Mouse (Mus musculus) embryonic stem cell, embryonic (primary cell): ENCODE data around the gene Scamp1.

ENCODE experiments used
- CTCF ChIA-PET, 4 experiments: fragments of 300-600 bp in 2 of 4; fragments of 350-600 bp in 2 of 4; sonication (Branson Sonifier 250); formaldehyde crosslinking; loops; one replicate each; lab custom pipeline; 2022; ENCODE audit warnings: inconsistent platforms in 2 of 4; lab: Charles Lee
- POLR2A ChIA-PET, 4 experiments: fragments of 300-600 bp in 2 of 4; fragments of 350-600 bp in 2 of 4; sonication (Branson Sonifier 250); formaldehyde crosslinking; loops; one replicate each; lab custom pipeline; 2022; ENCODE audit warnings: antibody characterized with exemption in 4 of 4, inconsistent platforms in 1 of 4; lab: Charles Lee

The Scamp1 gene

DNA sequence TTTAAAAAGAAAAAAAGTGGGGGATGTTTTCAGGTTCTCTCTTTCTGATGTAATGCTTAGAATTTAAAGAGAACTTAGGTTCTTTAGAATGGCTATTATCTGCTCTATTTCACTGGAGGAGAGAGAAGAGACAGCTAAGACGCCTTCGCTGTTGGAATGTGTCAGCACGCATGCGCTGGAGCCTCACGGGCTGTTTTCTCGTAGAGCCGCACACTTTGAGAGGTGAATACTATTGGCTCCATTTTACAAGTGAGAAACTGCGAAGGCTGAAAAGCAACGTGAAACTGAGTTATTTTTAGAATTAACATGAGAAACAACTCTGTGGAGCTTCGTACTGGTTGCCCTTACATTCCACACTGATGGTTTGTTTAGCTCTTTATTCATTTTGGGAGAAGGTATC, 8.3 kb upstream of the Scamp1 start:
- POLR2A ChIA-PET: interaction anchor here in 1 of 4 experiments (0.7 kb wide), 1 partner anchor 156 kb away, joined by 4 read pairs; no protein-coding TSS in a partner anchor
- CTCF ChIA-PET: interaction anchor here in 1 of 4 experiments (0.5 kb wide), 1 partner anchor 1032 kb away, joined by 5 read pairs; no protein-coding TSS in a partner anchor

DNA sequence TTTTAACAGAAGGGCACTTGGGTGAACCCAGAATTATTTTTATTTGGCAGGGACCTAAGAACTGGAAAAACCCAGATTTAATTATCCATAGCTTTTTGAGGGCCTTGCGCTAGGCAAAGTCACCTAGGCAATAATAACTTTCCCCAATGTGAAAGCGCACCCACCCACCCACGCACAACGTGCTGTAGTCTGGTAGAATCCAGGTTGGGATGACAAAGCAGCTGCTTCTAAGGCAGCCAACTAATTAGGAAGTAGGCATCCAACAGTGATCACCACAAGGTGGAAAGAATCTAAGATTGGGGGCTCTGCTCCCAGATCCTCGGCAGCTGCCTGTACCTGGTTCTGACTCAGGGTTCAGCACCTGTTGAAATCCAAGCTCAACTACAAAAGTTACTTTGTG, 538 bp upstream of the Scamp1 start:
- ChIA-PET CTCF (interaction anchor here in 1 of 4 experiments (0.6 kb wide), 1 partner anchor 45 kb away, joined by 8 read pairs; no protein-coding TSS in a partner anchor), POLR2A (interaction anchor here in 1 of 4 experiments (1.0 kb wide), 1 partner anchor 75 kb away, joined by 3 read pairs; no protein-coding TSS in a partner anchor)

DNA sequence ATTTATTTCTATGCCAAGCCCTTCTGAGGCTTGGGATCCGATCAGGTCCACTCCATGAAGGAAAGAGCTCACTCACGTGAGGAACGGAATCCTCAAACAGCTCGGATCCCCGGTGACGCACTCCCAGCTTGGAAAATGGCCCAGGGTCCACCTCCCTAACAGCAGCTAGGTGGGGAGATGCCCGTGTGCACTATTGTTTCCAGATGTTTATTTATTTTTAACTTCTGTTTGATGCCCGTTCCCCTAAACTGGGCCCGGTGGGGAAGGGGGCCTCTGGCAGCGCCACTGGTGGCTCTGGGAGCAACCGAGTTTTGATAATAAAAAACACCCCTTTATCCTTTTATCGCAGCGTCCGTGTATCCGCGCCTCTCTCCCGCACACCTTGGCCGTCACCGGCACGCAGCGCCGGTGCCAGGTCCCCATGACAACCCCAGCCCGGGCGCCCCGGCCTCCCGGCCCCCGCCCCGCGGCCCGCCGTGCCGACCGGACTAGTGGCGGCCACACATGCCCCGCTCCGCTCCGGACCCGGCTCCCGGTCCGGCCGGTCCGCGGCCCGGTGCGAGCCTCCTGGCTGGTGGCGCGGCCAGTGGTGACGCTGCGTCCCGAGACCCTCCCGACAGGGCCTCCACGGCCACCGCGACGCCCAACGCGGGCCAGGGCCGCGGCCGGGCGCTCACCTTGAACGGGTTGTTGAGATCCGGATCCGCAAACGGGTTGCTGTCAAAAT, 951 bp downstream of the Scamp1 start:
- POLR2A ChIA-PET: interaction anchor here in 1 of 4 experiments (0.7 to 0.9 kb wide), 2 partner anchors 9 to 42 kb away, joined by 3 read pairs; no protein-coding TSS in a partner anchor
- CTCF ChIA-PET: no interaction called here

DNA sequence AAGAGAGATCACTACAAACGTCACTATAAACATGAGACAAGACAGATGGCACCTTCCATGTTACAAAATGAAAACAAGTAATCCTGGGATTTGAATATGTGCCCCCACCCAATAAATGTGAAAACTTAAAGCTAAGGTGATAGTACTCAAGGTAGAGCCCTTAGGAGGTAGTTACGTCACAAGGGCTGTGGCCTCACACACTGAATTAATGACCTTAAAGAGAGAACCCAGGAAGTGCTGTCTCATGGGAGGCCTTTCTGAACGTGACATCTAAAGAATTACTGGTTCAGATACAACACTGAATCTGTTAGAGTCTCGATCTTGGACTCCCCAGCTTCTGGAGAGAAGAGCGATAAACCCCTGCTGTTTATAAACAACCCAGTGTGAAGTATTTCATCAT, 6.2 kb downstream of the Scamp1 start:
- CTCF ChIA-PET: interaction anchor here in 2 of 4 experiments (0.6 kb wide), 2 partner anchors 172 to 408 kb away, joined by 3 to 4 read pairs; no protein-coding TSS in a partner anchor
- POLR2A ChIA-PET: interaction anchor here in 1 of 4 experiments (0.7 to 1.3 kb wide), 3 partner anchors 10 to 196 kb away, joined by 4 to 5 read pairs (median 5); no protein-coding TSS in a partner anchor

DNA sequence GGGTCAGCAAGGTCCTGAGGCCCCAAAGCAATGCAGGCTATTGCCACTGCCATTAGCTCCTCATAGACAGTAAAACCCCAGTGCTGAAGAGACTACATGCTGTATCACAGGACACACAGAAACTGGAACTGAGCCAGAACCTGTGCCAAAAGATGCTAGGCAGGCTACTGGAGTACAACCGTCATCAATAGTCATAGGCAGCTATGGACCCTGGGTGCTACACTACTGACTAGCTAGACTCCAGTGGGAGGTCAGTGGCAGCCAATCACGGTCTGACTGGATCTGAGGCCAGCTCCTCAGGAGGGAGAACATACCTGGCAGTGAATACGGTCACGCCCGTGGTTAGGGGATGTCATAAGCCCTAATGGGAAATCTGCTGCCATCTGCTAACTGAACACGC, 14.4 kb downstream of the Scamp1 start:
- POLR2A ChIA-PET: no interaction called here
- CTCF ChIA-PET: interaction anchor here in 1 of 4 experiments (0.8 kb wide), 1 partner anchor 66 kb away, joined by 3 read pairs; no protein-coding TSS in a partner anchor

DNA sequence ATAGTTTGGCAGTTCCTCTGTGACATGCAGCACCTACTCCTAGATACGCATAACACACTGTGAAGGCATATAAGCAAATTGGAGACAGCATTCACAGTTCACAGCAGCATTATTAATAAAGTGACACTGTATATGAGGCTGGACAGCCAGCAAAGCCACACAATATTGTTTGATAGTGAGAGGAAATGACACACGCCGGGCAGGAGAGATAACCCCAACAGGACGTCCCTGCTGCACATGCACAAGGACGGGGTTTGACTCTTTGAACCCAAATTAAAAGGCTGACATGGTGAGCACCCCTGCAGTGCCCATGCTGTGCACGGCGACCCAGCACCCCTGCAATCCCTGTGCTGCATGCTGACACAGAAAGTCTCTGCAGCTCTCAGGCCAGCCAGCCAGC, 17.5 kb downstream of the Scamp1 start:
- ChIA-PET POLR2A (interaction anchor here in 1 of 4 experiments (1.2 kb wide), 1 partner anchor 35 kb away, joined by 3 read pairs; no protein-coding TSS in a partner anchor), CTCF (no interaction called here)

DNA sequence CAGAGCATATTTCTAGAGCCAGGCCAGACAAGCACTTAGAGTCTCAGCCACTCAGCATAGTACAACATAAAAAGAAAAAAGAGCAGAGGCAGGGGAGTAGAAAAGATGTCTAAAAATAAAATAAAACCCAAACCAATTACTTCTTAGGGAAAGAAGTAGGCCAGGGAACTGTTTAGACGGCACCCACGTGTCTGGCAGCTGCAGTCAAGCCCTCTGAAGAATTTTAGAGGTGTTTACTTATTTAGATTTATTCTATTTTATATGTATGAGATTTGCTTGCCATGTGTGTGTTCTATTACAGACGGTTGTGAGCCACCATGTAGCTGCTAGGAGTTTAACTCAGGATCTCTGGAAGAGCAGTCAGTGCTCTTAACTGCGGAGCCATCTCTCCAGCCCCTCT, 18.5 kb downstream of the Scamp1 start:
- CTCF ChIA-PET: no interaction called here
- POLR2A ChIA-PET: interaction anchor here in 1 of 4 experiments (1.5 kb wide), 1 partner anchor 14 kb away, joined by 3 read pairs; no protein-coding TSS in a partner anchor

DNA sequence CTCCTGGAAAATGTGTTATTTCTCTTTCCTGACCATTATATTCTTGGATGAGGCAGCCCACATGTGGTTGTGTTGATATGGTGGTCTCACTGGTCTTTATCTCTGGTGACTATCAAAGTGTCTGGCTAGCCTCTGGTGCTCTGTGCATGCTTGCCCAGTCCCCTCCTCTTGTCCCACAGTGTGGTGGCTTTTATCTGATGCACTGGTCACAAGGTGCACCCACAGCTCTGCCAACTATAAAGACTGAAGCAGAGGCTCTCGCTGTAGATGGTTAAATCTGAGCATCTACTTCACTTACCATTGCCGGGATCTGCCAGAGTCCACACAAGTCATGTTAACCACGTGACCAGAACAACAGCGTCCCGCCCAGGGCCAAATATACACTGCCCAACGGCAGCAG, 19.1 kb downstream of the Scamp1 start:
- CTCF ChIA-PET: no interaction called here
- POLR2A ChIA-PET: interaction anchor here in 1 of 4 experiments (1.4 to 1.7 kb wide), 3 partner anchors 8 to 99 kb away, joined by 3 to 5 read pairs (median 4); no protein-coding TSS in a partner anchor

DNA sequence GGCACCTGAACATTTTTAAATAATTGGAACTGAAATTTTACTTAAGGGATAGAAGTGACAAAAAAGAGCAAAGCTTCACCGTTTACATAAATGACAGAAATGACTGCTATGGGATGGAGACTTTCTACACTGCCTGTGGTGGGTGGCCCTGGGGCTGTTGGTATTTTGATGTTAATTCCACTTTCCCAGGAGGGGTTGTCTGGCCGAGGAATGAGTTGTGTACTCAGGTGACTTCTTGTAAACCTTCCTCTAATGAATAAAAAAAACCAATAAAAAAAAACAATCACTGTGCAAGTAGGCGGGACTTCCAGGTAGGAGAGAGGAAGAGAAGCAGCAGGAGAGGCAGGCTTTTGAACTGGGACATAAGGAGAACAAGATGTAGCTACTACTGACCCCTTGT, 20.4 kb downstream of the Scamp1 start:
- POLR2A ChIA-PET: interaction anchor here in 2 of 4 experiments (0.7 to 1.7 kb wide), 6 partner anchors 9 to 1655 kb away, joined by 4 to 12 read pairs (median 5); no protein-coding TSS in a partner anchor
- CTCF ChIA-PET: interaction anchor here in 1 of 4 experiments (1.1 kb wide), 1 partner anchor 10 kb away, joined by 3 read pairs; no protein-coding TSS in a partner anchor

DNA sequence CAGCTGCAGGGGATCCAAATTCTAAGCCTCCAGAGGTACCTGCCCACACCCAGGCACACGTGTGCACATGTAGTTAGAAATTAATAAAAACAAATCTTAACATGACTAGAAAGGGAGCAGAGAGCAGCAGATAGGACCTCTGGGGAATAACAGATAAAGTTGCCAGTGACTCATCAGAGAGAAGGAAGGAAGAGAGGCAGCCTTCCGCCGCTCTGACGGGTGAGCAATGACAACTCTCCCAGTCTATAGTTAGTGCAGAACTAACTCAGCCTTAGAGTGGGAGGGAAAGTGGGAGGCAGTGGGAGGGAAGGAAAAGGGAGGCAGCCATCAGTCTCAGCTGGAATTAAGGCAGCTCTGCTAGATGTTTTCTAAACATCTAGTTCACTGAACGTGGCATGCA, 21.7 kb downstream of the Scamp1 start:
- POLR2A ChIA-PET: interaction anchor here in 1 of 4 experiments (0.9 kb wide), 1 partner anchor 97 kb away, joined by 3 read pairs; no protein-coding TSS in a partner anchor
- CTCF ChIA-PET: no interaction called here

DNA sequence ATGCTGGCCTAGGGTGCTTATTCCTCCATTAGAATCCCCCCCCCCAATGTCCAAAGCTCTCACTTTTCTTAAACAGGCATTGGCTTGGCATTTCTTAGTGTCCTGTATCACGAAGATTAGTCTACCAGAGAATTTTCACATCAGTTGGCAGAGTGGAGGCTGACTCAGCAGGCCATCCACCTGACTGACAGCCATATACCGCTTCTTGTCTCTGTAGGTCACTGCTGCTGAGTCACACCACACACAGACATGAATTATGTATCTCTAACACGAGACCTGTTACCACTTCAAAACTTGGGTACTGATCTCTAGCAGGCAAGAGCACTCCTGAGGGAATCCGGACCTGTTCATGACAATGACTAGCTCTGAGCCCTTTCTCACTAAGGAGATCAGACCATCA, 23.1 kb downstream of the Scamp1 start:
- POLR2A ChIA-PET: interaction anchor here in 1 of 4 experiments (0.6 to 1.3 kb wide), 3 partner anchors 9 to 1621 kb away, joined by 3 to 4 read pairs (median 3); no protein-coding TSS in a partner anchor
- CTCF ChIA-PET: interaction anchor here in 1 of 4 experiments (0.6 kb wide), 1 partner anchor 34 kb away, joined by 9 read pairs; no protein-coding TSS in a partner anchor

DNA sequence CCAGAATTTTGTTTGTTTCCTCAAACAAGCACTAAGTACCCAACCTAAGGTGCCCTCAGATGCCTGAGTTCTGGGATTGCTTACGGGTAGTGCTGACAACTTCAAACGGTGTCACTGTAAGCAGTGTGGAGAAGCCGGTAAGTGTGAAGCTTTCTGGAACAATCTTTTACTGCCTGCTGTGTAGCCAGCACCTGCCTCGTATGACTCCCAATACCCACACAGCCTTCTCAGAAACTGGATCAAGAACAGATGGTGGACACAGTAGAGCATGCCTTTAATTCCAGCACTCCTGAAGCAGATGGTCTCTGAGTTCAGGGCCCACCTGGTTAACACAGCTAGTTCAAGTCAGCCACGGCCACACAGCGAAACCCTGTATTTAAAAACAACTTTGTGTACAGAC, 24.0 kb downstream of the Scamp1 start:
- CTCF ChIA-PET: interaction anchor here in 1 of 4 experiments (1.2 kb wide), 1 partner anchor 11 kb away, joined by 3 read pairs; no protein-coding TSS in a partner anchor
- POLR2A ChIA-PET: interaction anchor here in 1 of 4 experiments (0.7 kb wide), 1 partner anchor 20 kb away, joined by 3 read pairs; no protein-coding TSS in a partner anchor

DNA sequence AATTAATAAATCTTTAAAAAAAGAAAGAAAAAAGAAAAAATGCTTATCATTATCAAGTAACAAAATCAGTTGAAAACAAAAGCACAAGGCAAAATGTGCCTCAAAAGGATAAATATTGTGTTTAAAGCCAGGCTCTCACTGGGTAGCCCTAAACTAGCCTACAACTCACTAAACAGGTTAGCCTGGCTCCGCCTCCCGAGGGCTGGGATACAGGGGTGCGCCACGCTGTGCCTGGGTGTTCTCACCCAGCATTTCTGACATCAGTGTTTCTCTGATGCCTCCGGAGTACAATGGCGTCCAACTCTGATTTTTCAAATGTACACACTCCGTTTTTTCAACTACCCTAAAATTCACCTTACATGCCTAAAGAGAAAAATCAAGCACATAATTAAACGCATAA, 24.7 kb downstream of the Scamp1 start:
- CTCF ChIA-PET: interaction anchor here in 1 of 4 experiments (1.2 kb wide), 1 partner anchor 10 kb away, joined by 3 read pairs; no protein-coding TSS in a partner anchor
- POLR2A ChIA-PET: no interaction called here

DNA sequence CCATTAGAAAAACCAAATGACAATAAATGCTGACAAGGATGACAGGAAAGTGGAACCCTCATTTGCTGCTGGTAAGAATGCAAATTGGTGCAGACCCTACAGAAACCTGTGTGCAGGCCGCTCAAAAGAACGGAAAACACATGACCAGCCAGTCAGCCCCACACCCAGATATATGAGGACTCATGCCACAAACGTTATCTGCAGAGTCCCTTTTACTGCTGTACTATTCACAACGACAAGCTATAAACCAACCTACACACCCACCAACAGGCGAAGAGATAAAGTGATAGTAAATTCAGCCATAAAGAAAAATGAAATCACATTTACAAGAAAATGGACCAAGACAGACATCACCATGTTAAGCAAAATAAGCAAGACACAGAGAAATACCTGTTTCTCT, 26.4 kb downstream of the Scamp1 start:
- CTCF ChIA-PET: interaction anchor here in 1 of 4 experiments (0.9 kb wide), 1 partner anchor 27 kb away, joined by 3 read pairs; no protein-coding TSS in a partner anchor
- POLR2A ChIA-PET: interaction anchor here in 1 of 4 experiments (0.7 kb wide), 1 partner anchor 373 kb away, joined by 3 read pairs; no protein-coding TSS in a partner anchor

DNA sequence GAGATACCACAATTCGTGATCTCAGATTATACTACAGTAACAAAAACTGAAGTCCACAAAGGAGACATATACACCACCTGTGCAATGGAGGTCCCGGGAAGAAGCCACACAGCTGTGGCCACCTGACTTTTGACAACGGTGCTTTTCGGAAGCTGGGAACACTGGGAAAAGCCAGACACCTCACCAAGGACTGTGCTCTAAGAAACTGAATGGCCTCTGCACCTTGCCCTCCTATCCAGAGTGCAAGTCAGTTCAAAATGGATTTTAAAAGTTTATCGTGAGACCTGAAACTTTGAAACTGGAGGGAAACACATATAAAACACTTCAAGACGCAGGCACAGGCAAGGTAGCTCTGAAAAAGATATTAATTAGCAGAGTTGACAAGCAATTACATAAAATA, 27.1 kb downstream of the Scamp1 start:
- ChIA-PET CTCF (interaction anchor here in 1 of 4 experiments (0.6 kb wide), 1 partner anchor 170 kb away, joined by 3 read pairs; no protein-coding TSS in a partner anchor), POLR2A (interaction anchor here in 1 of 4 experiments (0.6 kb wide), 1 partner anchor 592 kb away, joined by 3 read pairs; no protein-coding TSS in a partner anchor)

DNA sequence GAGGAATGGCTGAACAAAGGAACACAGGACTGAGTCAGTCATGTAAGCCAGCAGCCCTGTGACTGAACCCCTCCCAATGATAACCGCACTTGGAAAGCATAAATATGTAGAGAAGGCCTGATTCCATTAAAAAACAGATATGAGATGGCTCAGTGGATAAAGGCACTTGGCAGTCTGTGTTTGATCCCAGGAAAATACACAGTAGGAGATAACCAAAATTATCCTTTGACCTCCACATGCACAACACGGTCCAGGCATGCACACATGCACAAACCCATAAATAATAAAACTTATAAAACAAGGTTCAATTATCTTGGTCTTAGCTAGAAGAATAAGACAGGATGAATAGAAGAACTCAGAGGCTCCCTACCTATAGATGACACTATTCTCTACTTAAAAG, 27.9 kb downstream of the Scamp1 start:
- ChIA-PET POLR2A (interaction anchor here in 2 of 4 experiments (0.6 to 0.7 kb wide), 2 partner anchors 410 to 591 kb away, joined by 3 read pairs; no protein-coding TSS in a partner anchor), CTCF (interaction anchor here in 1 of 4 experiments (0.6 kb wide), 1 partner anchor 169 kb away, joined by 3 read pairs; no protein-coding TSS in a partner anchor)

DNA sequence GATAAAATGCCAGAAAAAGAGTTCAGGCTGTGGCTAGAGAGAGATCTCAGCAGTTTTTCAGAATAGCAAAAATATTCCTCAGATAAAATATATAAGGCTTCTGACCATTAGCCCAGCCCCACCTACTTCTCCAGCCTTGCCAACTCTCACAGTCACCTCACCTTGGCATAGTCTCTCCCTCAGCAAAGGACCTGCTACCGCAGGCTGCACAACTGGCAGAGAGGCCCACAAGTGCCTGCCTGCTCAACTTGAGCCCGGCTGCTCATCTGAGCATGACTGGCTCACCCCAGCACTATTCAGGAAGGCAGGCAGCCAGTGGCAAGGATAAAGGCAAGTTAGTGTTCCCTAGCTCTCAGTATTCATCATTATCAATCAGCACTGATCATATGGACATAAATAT, 30.5 kb downstream of the Scamp1 start:
- ChIA-PET CTCF (interaction anchor here in 1 of 4 experiments (1.2 kb wide), 1 partner anchor 11 kb away, joined by 3 read pairs; no protein-coding TSS in a partner anchor), POLR2A (no interaction called here)

DNA sequence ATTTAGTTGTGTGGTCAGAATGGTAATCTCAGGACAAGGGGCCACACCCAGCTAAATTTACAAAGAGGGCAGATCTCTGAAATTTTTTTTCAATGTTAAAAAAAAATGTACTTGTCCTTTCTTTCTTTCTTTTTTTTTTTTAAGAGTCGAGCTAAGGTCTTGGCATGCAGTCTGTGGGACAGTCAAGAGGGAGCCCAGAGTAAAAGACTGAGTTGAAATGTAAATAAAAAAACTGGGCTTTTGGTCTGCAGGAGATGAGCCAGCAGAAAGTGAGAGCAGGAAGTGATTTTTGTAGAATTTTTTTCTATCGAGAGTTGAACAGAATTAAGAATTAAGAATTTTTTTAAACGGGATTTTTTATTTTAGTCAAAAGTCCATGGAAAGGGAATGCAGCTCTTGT, 31.4 kb downstream of the Scamp1 start:
- CTCF ChIA-PET: interaction anchor here in 1 of 4 experiments (0.7 kb wide), 1 partner anchor 79 kb away, joined by 4 read pairs; no protein-coding TSS in a partner anchor
- POLR2A ChIA-PET: interaction anchor here in 2 of 4 experiments (0.7 to 1.0 kb wide), 4 partner anchors 8 to 677 kb away, joined by 3 to 4 read pairs (median 3); no protein-coding TSS in a partner anchor
